ENCODE assay signal across 24 mouse cellular contexts in the genomic region with DNA sequence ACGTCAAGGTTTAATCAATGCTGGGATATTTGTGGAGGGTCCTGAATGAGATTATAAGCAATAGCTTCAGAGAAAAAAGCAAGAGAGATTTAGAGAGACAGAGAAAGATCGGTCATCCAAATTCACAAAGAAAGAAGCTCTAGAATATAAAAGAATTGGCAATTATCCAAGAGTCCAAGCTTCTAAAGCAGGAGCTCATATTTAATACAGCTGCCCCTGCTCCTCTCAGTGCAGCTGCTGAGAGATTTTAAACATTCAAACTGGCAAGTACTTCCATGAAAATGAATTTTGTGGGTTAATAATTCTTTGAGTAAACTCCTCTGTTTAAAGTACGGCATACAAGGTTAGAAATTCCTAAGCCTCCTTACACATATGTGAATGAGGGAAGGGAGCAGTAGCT.
DNase-seq lines count a peak whose midpoint lies in the region; ATAC-seq and TF ChIP-seq lines count a peak whose summit lies in the region.
"Had no signal": no experiment of that assay in that cellular context is flagged by ENCODE, and none has a peak within 500 bp of the region (broad histone marks: within the 10 kb centered on the region; RNA-seq: fewer than 3 reads in every experiment).

No protein-coding gene starts in this region.

- H3K4me2 ChIP-seq in embryonic facial prominence, embryonic 14.5 days (ENCODE audit: low read depth, low read length), result no peak overlapping the region
- no peak overlapping the region for H3K4me2 ChIP-seq in kidney, postnatal 0 days (ENCODE audit: low read length)
- no peak overlapping the region for H3K4me2 ChIP-seq in kidney, embryonic 16.5 days (replicated peaks; ENCODE audit: low read depth, low read length)
- no peak overlapping the region for H3K4me2 ChIP-seq in midbrain, embryonic 13.5 days (replicated peaks)
- H3K4me2 ChIP-seq in midbrain, postnatal 0 days (ENCODE audit: low read depth, low read length, poor library complexity, severe bottlenecking), result no peak overlapping the region
- no peak overlapping the region for H3K4me2 ChIP-seq in hindbrain, postnatal 0 days (ENCODE audit: low read depth, low read length)
- H3K4me2 ChIP-seq: embryonic facial prominence, embryonic 12.5 days; forebrain, embryonic 12.5 days; heart, embryonic 13.5 days; hindbrain, embryonic 14.5 days had no signal

- DNase-seq in embryonic facial prominence, embryonic 14.5 days (ENCODE audit: low spot score), result peak; percentile 63
- DNase-seq in embryonic facial prominence, embryonic 10.5 days (ENCODE audit: low spot score), result no peak
- peak; percentile 28 for DNase-seq in kidney, postnatal 0 days (ENCODE audit: low spot score)
- no peak for DNase-seq in midbrain, postnatal 0 days (ENCODE audit: low spot score)
- DNase-seq in hindbrain, postnatal 0 days (ENCODE audit: low spot score), result no peak
- DNase-seq: adrenal gland, adult 8-10 months; adrenal gland, postnatal 25 days; cerebellum, adult 18-20 months; cerebellum, adult 9-10 months; cerebellum, postnatal 14 days; gastrocnemius, postnatal 10 days; gastrocnemius, postnatal 36 days; heart, adult 2 months; heart, postnatal 14 days; heart, postnatal 4 days had no signal

- WGBS in embryonic facial prominence, embryonic 14.5 days, result 52% methylated on average over 3 of the region's 3 CpGs
- 74% methylated on average over 3 of the region's 3 CpGs for WGBS in embryonic facial prominence, embryonic 10.5 days
- 60% methylated on average over 3 of the region's 3 CpGs for WGBS in kidney, postnatal 0 days
- WGBS in kidney, embryonic 16.5 days, result 53% methylated on average over 3 of the region's 3 CpGs
- WGBS in midbrain, embryonic 13.5 days, result 29% methylated on average over 3 of the region's 3 CpGs
- 24% methylated on average over 3 of the region's 3 CpGs for WGBS in midbrain, postnatal 0 days
- WGBS in hindbrain, postnatal 0 days, result 46% methylated on average over 3 of the region's 3 CpGs

- H3K4me1 ChIP-seq in embryonic facial prominence, embryonic 14.5 days (ENCODE audit: control insufficient read depth, insufficient read depth, low read length), result no peaks in the 10 kb centered on the region
- H3K4me1 ChIP-seq in embryonic facial prominence, embryonic 10.5 days, result no peaks in the 10 kb centered on the region
- no peaks in the 10 kb centered on the region for H3K4me1 ChIP-seq in kidney, postnatal 0 days (replicated peaks; ENCODE audit: insufficient read depth, low read length)
- no peaks in the 10 kb centered on the region for H3K4me1 ChIP-seq in kidney, embryonic 16.5 days (ENCODE audit: insufficient read depth, low read length)
- H3K4me1 ChIP-seq in midbrain, embryonic 13.5 days (replicated peaks), result no peaks in the 10 kb centered on the region
- no peaks in the 10 kb centered on the region for H3K4me1 ChIP-seq in midbrain, postnatal 0 days (ENCODE audit: insufficient read depth, low read length)
- no peaks in the 10 kb centered on the region for H3K4me1 ChIP-seq in hindbrain, postnatal 0 days (ENCODE audit: insufficient read depth, low read length)
- H3K4me1 ChIP-seq: embryonic facial prominence, embryonic 12.5 days; forebrain, embryonic 12.5 days; heart, embryonic 10.5 days; heart, embryonic 13.5 days had no signal

- no peak for TF ChIP-seq CTCF in kidney, postnatal 0 days (IDR thresholded peaks at IDR 0.05; ENCODE audit: low read depth)
- no peak for TF ChIP-seq CTCF in midbrain, postnatal 0 days (IDR thresholded peaks at IDR 0.05)
- no peak for TF ChIP-seq CTCF in hindbrain, postnatal 0 days (IDR thresholded peaks at IDR 0.05; ENCODE audit: low read depth)

- H3K9me3 ChIP-seq in embryonic facial prominence, embryonic 14.5 days (ENCODE audit: control insufficient read depth, low read length), result no peaks in the 10 kb centered on the region
- no peaks in the 10 kb centered on the region for H3K9me3 ChIP-seq in embryonic facial prominence, embryonic 10.5 days
- H3K9me3 ChIP-seq in kidney, postnatal 0 days (replicated peaks; ENCODE audit: low read length), result no peaks in the 10 kb centered on the region
- no peaks in the 10 kb centered on the region for H3K9me3 ChIP-seq in kidney, embryonic 16.5 days (ENCODE audit: low read length)
- no peaks in the 10 kb centered on the region for H3K9me3 ChIP-seq in midbrain, embryonic 13.5 days
- no peaks in the 10 kb centered on the region for H3K9me3 ChIP-seq in midbrain, postnatal 0 days (ENCODE audit: low read length)
- H3K9me3 ChIP-seq in hindbrain, postnatal 0 days (ENCODE audit: low read length), result no peaks in the 10 kb centered on the region
- H3K9me3 ChIP-seq: embryonic facial prominence, embryonic 12.5 days; forebrain, embryonic 12.5 days; heart, embryonic 10.5 days; heart, embryonic 13.5 days had no signal

- no peak for ATAC-seq in embryonic facial prominence, embryonic 14.5 days (ENCODE audit: low read depth)
- no peak for ATAC-seq in kidney, postnatal 0 days (replicated peaks; ENCODE audit: low FRiP score, low read depth)
- no peak for ATAC-seq in kidney, embryonic 16.5 days (ENCODE audit: low FRiP score, low TSS enrichment)
- ATAC-seq in midbrain, embryonic 13.5 days, result peak; percentile 27; the same call in 1 of the 2 replicates
- no peak for ATAC-seq in midbrain, postnatal 0 days (ENCODE audit: low FRiP score)
- no peak for ATAC-seq in hindbrain, postnatal 0 days
- ATAC-seq: activated CD4-positive, CD25-positive, alpha-beta regulatory T cell, adult 4 months had no signal

- H3K27me3 ChIP-seq in embryonic facial prominence, embryonic 14.5 days (replicated peaks; ENCODE audit: control insufficient read depth, insufficient read depth, low read length), result no peaks in the 10 kb centered on the region
- H3K27me3 ChIP-seq in embryonic facial prominence, embryonic 10.5 days (replicated peaks; ENCODE audit: low read depth, poor library complexity, severe bottlenecking), result no peaks in the 10 kb centered on the region
- no peaks in the 10 kb centered on the region for H3K27me3 ChIP-seq in kidney, postnatal 0 days (ENCODE audit: insufficient read depth, low read length)
- no peaks in the 10 kb centered on the region for H3K27me3 ChIP-seq in kidney, embryonic 16.5 days (ENCODE audit: insufficient read depth, low read length)
- no peaks in the 10 kb centered on the region for H3K27me3 ChIP-seq in midbrain, embryonic 13.5 days
- no peaks in the 10 kb centered on the region for H3K27me3 ChIP-seq in midbrain, postnatal 0 days (ENCODE audit: insufficient read depth, low read length)
- no peaks in the 10 kb centered on the region for H3K27me3 ChIP-seq in hindbrain, postnatal 0 days (ENCODE audit: insufficient read depth, low read length)
- H3K27me3 ChIP-seq: embryonic facial prominence, embryonic 12.5 days; forebrain, embryonic 12.5 days; heart, embryonic 13.5 days had no signal

- H3K27ac ChIP-seq in embryonic facial prominence, embryonic 14.5 days (replicated peaks; ENCODE audit: low read depth, low read length), result no peak overlapping the region
- H3K27ac ChIP-seq in embryonic facial prominence, embryonic 10.5 days (replicated peaks), result no peak overlapping the region
- H3K27ac ChIP-seq in kidney, postnatal 0 days, result no peak overlapping the region
- H3K27ac ChIP-seq in kidney, embryonic 16.5 days (ENCODE audit: low read length), result no peak overlapping the region
- no peak overlapping the region for H3K27ac ChIP-seq in midbrain, embryonic 13.5 days
- H3K27ac ChIP-seq in midbrain, postnatal 0 days (ENCODE audit: low read depth, low read length), result no peak overlapping the region
- H3K27ac ChIP-seq in hindbrain, postnatal 0 days, result no peak overlapping the region
- H3K27ac ChIP-seq: embryonic facial prominence, embryonic 12.5 days; forebrain, embryonic 12.5 days; heart, adult 2 months; heart, embryonic 10.5 days; heart, embryonic 13.5 days; hindbrain, embryonic 14.5 days had no signal

- H3K4me3 ChIP-seq in embryonic facial prominence, embryonic 14.5 days (ENCODE audit: low read depth, low read length), result no peak overlapping the region
- no peak overlapping the region for H3K4me3 ChIP-seq in embryonic facial prominence, embryonic 10.5 days
- H3K4me3 ChIP-seq in kidney, postnatal 0 days (replicated peaks; ENCODE audit: low read depth, low read length), result no peak overlapping the region
- H3K4me3 ChIP-seq in kidney, embryonic 16.5 days (ENCODE audit: low read length), result no peak overlapping the region
- H3K4me3 ChIP-seq in midbrain, embryonic 13.5 days (replicated peaks), result no peak overlapping the region
- H3K4me3 ChIP-seq in midbrain, postnatal 0 days (ENCODE audit: low read depth, low read length), result no peak overlapping the region
- H3K4me3 ChIP-seq in hindbrain, postnatal 0 days (ENCODE audit: low read length), result no peak overlapping the region
- H3K4me3 ChIP-seq: embryonic facial prominence, embryonic 12.5 days; erythroblast, embryonic 14.5 days; forebrain, embryonic 12.5 days; heart, adult 2 months; heart, embryonic 10.5 days; heart, embryonic 13.5 days had no signal

- no peaks in the 10 kb centered on the region for H3K36me3 ChIP-seq in embryonic facial prominence, embryonic 14.5 days (ENCODE audit: control insufficient read depth, insufficient read depth, low read length)
- H3K36me3 ChIP-seq in embryonic facial prominence, embryonic 10.5 days (replicated peaks), result no peaks in the 10 kb centered on the region
- H3K36me3 ChIP-seq in kidney, postnatal 0 days (ENCODE audit: insufficient read depth, low read length), result no peaks in the 10 kb centered on the region
- no peaks in the 10 kb centered on the region for H3K36me3 ChIP-seq in kidney, embryonic 16.5 days (ENCODE audit: insufficient read depth, low read length)
- no peaks in the 10 kb centered on the region for H3K36me3 ChIP-seq in midbrain, embryonic 13.5 days
- no peaks in the 10 kb centered on the region for H3K36me3 ChIP-seq in midbrain, postnatal 0 days (ENCODE audit: insufficient read depth, low read length)
- H3K36me3 ChIP-seq in hindbrain, postnatal 0 days (ENCODE audit: insufficient read depth, low read length), result no peaks in the 10 kb centered on the region
- H3K36me3 ChIP-seq: embryonic facial prominence, embryonic 12.5 days; forebrain, embryonic 12.5 days; heart, embryonic 10.5 days; heart, embryonic 13.5 days had no signal

- H3K9ac ChIP-seq in embryonic facial prominence, embryonic 14.5 days (ENCODE audit: low read depth, low read length), result no peak overlapping the region
- no peak overlapping the region for H3K9ac ChIP-seq in kidney, postnatal 0 days (ENCODE audit: low read depth, low read length)
- no peak overlapping the region for H3K9ac ChIP-seq in kidney, embryonic 16.5 days (replicated peaks; ENCODE audit: low read length)
- no peak overlapping the region for H3K9ac ChIP-seq in midbrain, embryonic 13.5 days (replicated peaks)
- no peak overlapping the region for H3K9ac ChIP-seq in midbrain, postnatal 0 days (replicated peaks; ENCODE audit: low read length, poor library complexity, severe bottlenecking)
- no peak overlapping the region for H3K9ac ChIP-seq in hindbrain, postnatal 0 days (replicated peaks; ENCODE audit: low read length)
- H3K9ac ChIP-seq: embryonic facial prominence, embryonic 12.5 days; forebrain, embryonic 12.5 days; heart, embryonic 13.5 days; hindbrain, embryonic 14.5 days had no signal

Comparison
In these comparisons a context has a peak if more than half of its experiments do, and no peak if none do; other contexts are left out.
1. DNase-seq: peak in embryonic facial prominence, embryonic 14.5 days (single experiment) and kidney, postnatal 0 days (single experiment); none in embryonic facial prominence, embryonic 10.5 days (single experiment), midbrain, postnatal 0 days (single experiment) and hindbrain, postnatal 0 days (single experiment).